Mouse (Mus musculus) kidney, adult 2 months (tissue): ENCODE results near the gene Cdh18. TPM values are rescaled to one million over a fixed set of nuclear protein-coding genes. Genes with fewer than 3 reads are reported as not detected.

Experiments used
- DNase-seq: peaks from one replicate; pipeline ENCODE4 v3.0.0; 2021
- H3K27ac ChIP-seq: fragments of 200-500 bp; 2 replicates; pipeline ENCODE4 v1.5.1; 2012; ENCODE audit warnings: low read depth, low read length, control low read depth, inconsistent platforms; ENCODE audit not compliant: insufficient read depth
- H3K27me3 ChIP-seq: fragments of 200-500 bp; replicated peaks from 2 replicates; pipeline ENCODE4 v1.6.1; 2012; ENCODE audit warnings: mild to moderate bottlenecking, moderate library complexity, low read length, inconsistent platforms; ENCODE audit not compliant: control insufficient read depth, insufficient read depth
- H3K36me3 ChIP-seq: fragments of 200-500 bp; 2 replicates; pipeline ENCODE4 v1.6.1; 2012; ENCODE audit warnings: mild to moderate bottlenecking, moderate library complexity, low read length, inconsistent platforms; ENCODE audit not compliant: control insufficient read depth, insufficient read depth
- H3K4me1 ChIP-seq: fragments of 200-500 bp; 2 replicates; pipeline ENCODE4 v1.6.1; 2011; ENCODE audit warnings: low read length; ENCODE audit not compliant: control insufficient read depth, insufficient read depth
- H3K4me3 ChIP-seq: fragments of 200-500 bp; 2 replicates; pipeline ENCODE4 v1.5.1; 2011; ENCODE audit warnings: mild to moderate bottlenecking, low read depth, low read length, control low read depth; ENCODE audit not compliant: insufficient read depth
- CTCF ChIP-seq: fragments of 200-500 bp; conservative IDR thresholded peaks from 2 replicates; pipeline ENCODE4 v1.5.1; 2011; ENCODE audit warnings: low read depth, mild to moderate bottlenecking, control low read depth, low read length, moderate library complexity, mixed read lengths; ENCODE audit not compliant: insufficient read depth, insufficient read length
- POLR2A ChIP-seq: fragments of 200-500 bp; IDR thresholded peaks from one replicate; pipeline ENCODE4 v1.6.1; 2011; ENCODE audit warnings: low read depth, low read length, control low read depth
- WGBS: fragments of 180-500 bp; shearing (Covaris S2); methylation state at CpG from one replicate; pipeline ENCODE4 v1.1.7; 2018; 5-methylcytosine and 5-hydroxymethylcytosine counted together
- polyA plus RNA-seq: library from polyadenylated mRNA; depleted of rRNA; stranded (reverse); fragments of >200 nt; gene quantifications from 2 replicates; pipeline ENCODE4 v1.2.3, GENCODE M21; 2012; rRNA removed

Gene Cdh18
- not detected in 2 replicates for polyA plus RNA-seq

- Histone ChIP-seq H3K27ac (no peak within 1 kb of the TSS), H3K27me3 (no peaks in the 10 kb centered on the region), H3K4me1 (no peaks in the 10 kb centered on the region), H3K36me3 (no peaks in the 10 kb centered on the region), H3K4me3 (no peak within 1 kb of the TSS)
- no peak for DNase-seq
- 57% methylated on average over 5 of the region's 5 CpGs for WGBS
- TF ChIP-seq CTCF: no peak
- no peak for TF ChIP-seq POLR2A
Observed at GRCm38 (mm10) chr15:22548711-22549271, at the start of gene Cdh18. Cdh18 (plus strand) TSS chr15:22549022.

DNA sequence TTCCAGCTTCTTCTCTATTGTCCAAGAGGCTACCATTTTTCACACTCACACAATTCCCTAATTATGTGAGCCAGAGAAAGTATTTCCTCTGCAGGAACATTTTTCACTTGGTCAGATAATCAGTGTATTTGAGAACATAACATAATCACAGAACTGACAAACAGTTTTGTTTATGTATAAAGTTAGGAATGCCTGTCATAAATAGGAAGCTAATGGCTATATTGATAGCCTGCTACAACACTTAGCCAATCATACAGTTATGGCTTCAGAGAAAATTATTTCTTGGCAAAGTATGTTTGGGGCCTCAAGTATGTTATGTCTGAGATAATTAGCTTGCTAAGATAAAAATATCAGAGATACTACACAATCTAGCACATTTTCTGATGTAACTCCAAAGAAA, 37.6 kb upstream of the Cdh18 start:
- H3K4me3 ChIP-seq: no peak overlapping the region
- no peak for DNase-seq
- no peak for TF ChIP-seq POLR2A
- TF ChIP-seq CTCF: no peak
- no peaks in the 10 kb centered on the region for H3K4me1 ChIP-seq
- H3K27ac ChIP-seq: no peak overlapping the region
- H3K27me3 ChIP-seq: no peaks in the 10 kb centered on the region
- H3K36me3 ChIP-seq: no peaks in the 10 kb centered on the region

- no peaks in the 10 kb centered on the region for H3K36me3 ChIP-seq
- no peak for DNase-seq
- no peaks in the 10 kb centered on the region for H3K4me1 ChIP-seq
- 53% methylated on average over 2 of the region's 2 CpGs for WGBS
- no peak for TF ChIP-seq CTCF
- no peak for TF ChIP-seq POLR2A
- no peak overlapping the region for H3K27ac ChIP-seq
- H3K4me3 ChIP-seq: no peak overlapping the region
- no peaks in the 10 kb centered on the region for H3K27me3 ChIP-seq
Observed at GRCm38 (mm10) chr15:22535828-22536227, 13.0 kb upstream of the Cdh18 start.

DNA sequence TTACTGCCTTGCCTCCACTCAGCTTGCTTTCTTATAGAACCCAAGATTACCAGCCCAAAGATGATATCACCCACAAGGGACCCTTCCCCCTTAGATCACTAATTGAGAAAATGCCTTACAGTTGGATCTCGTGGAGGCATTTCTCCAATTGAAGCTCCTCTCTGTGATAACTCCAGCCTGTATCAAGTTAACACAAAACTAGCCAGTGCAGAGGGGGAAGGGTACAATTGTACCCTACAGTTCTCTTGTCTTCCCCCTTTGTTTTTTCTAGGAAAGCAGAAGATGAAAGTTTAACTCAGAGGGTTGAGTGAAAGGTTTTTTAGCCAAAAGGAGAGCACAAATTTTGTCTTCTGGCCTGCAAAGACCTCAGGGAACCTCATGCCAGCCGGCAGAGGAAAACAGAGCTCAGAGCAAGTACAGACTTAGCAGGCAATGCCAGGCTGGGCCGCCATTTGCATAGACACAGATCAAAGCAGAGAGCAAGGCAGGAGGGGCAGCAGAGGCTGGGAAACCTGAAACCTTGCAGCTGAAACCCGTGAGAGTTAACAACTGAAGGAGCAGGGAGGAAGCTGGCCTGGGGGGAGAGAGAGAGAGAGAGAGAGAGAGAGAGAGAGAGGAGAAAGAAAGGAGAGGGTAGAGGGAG, 29.3 kb downstream of the Cdh18 start:
- no peak for TF ChIP-seq CTCF
- H3K36me3 ChIP-seq: no peaks in the 10 kb centered on the region
- H3K27me3 ChIP-seq: no peaks in the 10 kb centered on the region
- H3K27ac ChIP-seq: no peak overlapping the region
- WGBS: 6% methylated on average over 4 of the region's 4 CpGs
- DNase-seq: no peak
- no peak overlapping the region for H3K4me3 ChIP-seq
- no peaks in the 10 kb centered on the region for H3K4me1 ChIP-seq

DNA sequence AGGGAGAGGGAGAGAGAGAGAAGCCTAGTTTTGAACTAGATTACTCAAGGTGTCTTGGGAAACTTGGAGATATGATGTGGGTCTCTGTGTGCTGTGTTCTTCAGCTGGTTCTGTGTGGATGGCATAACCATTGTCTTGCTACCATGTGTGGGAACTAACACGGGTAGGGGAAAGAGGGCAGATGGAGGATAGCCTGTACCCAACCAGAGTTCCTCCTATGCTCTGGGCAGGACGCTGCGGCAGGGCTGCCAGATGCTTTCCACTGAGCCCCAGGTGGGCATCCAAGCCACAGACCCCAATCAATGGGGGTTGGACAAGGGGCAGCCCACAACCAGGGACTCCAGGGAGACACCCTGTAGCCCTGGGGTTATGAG, 29.8 kb downstream of the Cdh18 start:
- no peaks in the 10 kb centered on the region for H3K4me1 ChIP-seq
- H3K27ac ChIP-seq: no peak overlapping the region
- no peak for TF ChIP-seq POLR2A
- no peak for TF ChIP-seq CTCF
- no peak overlapping the region for H3K4me3 ChIP-seq
- no peaks in the 10 kb centered on the region for H3K36me3 ChIP-seq
- DNase-seq: no peak
- H3K27me3 ChIP-seq: no peaks in the 10 kb centered on the region
- WGBS: 30% methylated on average over 3 of the region's 3 CpGs

DNA sequence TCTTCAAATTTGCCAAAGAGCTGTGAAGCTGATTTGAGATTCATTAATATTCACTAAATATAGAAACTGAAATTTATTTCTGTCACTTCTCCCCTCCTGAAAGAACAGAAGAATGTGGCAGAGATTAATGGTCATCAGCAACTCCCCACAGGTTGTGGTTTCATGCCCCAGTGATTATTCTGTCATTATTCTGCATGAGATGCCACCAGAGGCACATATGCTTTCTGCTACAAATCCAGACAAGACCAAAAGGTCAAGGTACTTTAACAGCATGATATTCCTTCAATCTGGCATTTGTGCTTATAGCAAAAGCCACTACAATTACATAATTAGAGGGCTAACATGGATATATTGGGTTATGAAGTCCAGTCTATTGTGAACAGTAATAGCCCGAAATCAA, 35.8 kb downstream of the Cdh18 start:
- Histone ChIP-seq H3K27ac (no peak overlapping the region), H3K27me3 (no peaks in the 10 kb centered on the region), H3K4me1 (no peaks in the 10 kb centered on the region), H3K36me3 (no peaks in the 10 kb centered on the region), H3K4me3 (no peak overlapping the region)
- TF ChIP-seq POLR2A: no peak
- no peak for TF ChIP-seq CTCF
- no peak for DNase-seq
- WGBS: 91% methylated on average over 1 of the region's 1 CpGs

DNA sequence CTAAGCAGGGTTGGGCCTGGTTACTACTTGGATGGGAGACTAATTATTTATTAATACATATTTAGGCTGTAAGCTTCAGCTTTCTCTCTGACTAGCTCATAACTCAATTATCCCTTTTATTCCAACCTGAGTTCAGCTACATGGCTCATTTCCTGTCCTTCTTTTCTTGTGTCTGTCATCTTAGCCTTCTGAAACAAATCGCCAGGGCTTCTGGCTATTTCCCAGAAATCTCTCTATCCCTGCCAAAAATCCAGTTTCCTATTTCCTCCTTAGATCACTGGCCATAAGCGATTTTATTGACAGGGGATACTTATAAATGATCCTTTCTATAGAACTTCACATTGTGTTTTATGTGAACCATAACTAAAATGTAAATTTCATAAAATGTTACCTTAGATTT, 167.6 kb downstream of the Cdh18 start:
- no peak for DNase-seq
- Histone ChIP-seq H3K27me3 (no peaks in the 10 kb centered on the region), H3K4me3 (no peak overlapping the region), H3K4me1 (no peaks in the 10 kb centered on the region), H3K36me3 (no peaks in the 10 kb centered on the region), H3K27ac (no peak overlapping the region)
- no peak for TF ChIP-seq CTCF
- TF ChIP-seq POLR2A: no peak
- 79% methylated on average over 2 of the region's 2 CpGs for WGBS

DNA sequence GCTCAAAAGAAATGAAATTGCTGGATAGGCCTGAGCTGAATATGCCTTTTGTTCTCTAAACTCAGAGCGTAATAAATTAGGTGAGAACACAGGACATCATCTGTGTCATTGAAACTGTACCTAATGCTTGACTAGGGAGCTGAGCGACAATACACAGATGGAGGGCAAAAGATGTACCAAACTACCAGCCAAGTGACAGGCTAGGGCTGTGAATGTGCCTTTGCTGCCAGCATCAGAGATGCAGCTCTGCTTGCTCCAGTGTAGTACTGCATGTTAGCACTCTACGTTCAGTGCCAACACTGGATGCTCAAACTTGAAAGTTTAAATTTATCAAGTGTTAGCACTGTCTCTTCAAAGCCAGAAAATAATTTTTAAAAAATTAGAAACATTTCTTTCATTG, 168.9 kb downstream of the Cdh18 start:
- H3K4me1 ChIP-seq: no peaks in the 10 kb centered on the region
- no peak for DNase-seq
- no peaks in the 10 kb centered on the region for H3K27me3 ChIP-seq
- no peaks in the 10 kb centered on the region for H3K36me3 ChIP-seq
- no peak overlapping the region for H3K27ac ChIP-seq
- no peak for TF ChIP-seq CTCF
- TF ChIP-seq POLR2A: no peak
- 78% methylated on average over 3 of the region's 3 CpGs for WGBS
- no peak overlapping the region for H3K4me3 ChIP-seq
